Mouse (Mus musculus) adrenal gland (tissue): ENCODE measurements around the gene Msh5.
"Not testable (repeated sequence)": the region's sequence is repeated elsewhere in the genome, so short reads cannot be mapped to it uniquely, and the experiment has no call there.

ENCODE experiments used
- intact Hi-C: fragments of 180-260 bp; cut with DNase I; formaldehyde crosslinking; loops from one replicate; pipeline ENCODE4 v1.15.1; 2025

Gene Msh5

GRCm38 (mm10) chr17:35005158-35005557, 41.4 kb downstream of the Msh5 start:
- intact Hi-C loops: no loop called here

GRCm38 (mm10) chr17:35004075-35004717, 42.3 kb downstream of the Msh5 start:
- intact Hi-C loops: no loop called here

GRCm38 (mm10) chr17:35003022-35003838, 43.3 kb downstream of the Msh5 start:
- intact Hi-C loops: no loop called here

GRCm38 (mm10) chr17:35002153-35002865, 44.2 kb downstream of the Msh5 start:
- intact Hi-C loops: no loop called here

- intact Hi-C loops: no loop called here
Measured at GRCm38 (mm10) chr17:35001452-35002152, 44.9 kb downstream of the Msh5 start.

- intact Hi-C loops: no loop called here
Measured at GRCm38 (mm10) chr17:35000717-35001451, 45.7 kb downstream of the Msh5 start, which contains the start of gene Vars. Gene Vars (plus strand): TSS chr17:35000987.

- intact Hi-C loops: not testable (repeated sequence)
Measured at GRCm38 (mm10) chr17:34999871-35000716, 46.5 kb downstream of the Msh5 start.

GRCm38 (mm10) chr17:34998526-34999430, 47.8 kb downstream of the Msh5 start:
- intact Hi-C loops: no loop called here

GRCm38 (mm10) chr17:34997142-34997483, 49.4 kb downstream of the Msh5 start:
- intact Hi-C loops: no loop called here

GRCm38 (mm10) chr17:34996411-34997141, 50.0 kb downstream of the Msh5 start:
- intact Hi-C loops: no loop called here

- intact Hi-C loops: not testable (repeated sequence)
Measured at GRCm38 (mm10) chr17:34995927-34996326, 50.6 kb downstream of the Msh5 start.

- intact Hi-C loops: not testable (repeated sequence)
Measured at GRCm38 (mm10) chr17:34995192-34995591, 51.4 kb downstream of the Msh5 start.

GRCm38 (mm10) chr17:34994751-34995150, 51.8 kb downstream of the Msh5 start:
- intact Hi-C loops: no loop called here

- intact Hi-C loops: loop anchor here (5.0 kb wide), 1 partner anchor 147 kb away; the partner anchor contains the start of genes Dxo and Stk19
Measured at GRCm38 (mm10) chr17:34984218-34984617, 62.3 kb downstream of the Msh5 start.

- intact Hi-C loops: loop anchor here (5.0 kb wide), 1 partner anchor 145 kb away; the partner anchor contains the start of genes Dxo and Stk19
Measured at GRCm38 (mm10) chr17:34982328-34982727, 64.2 kb downstream of the Msh5 start.

- intact Hi-C loops: loop anchor here (2.0 to 5.0 kb wide), 2 partner anchors 29 to 144 kb away; partner anchors contain the start of genes Dxo and Stk19
Measured at GRCm38 (mm10) chr17:34981690-34982180, 64.8 kb downstream of the Msh5 start, which contains the start of gene Lsm2. Gene Lsm2 (plus strand): TSS chr17:34981862.

GRCm38 (mm10) chr17:34980655-34981054, 65.9 kb downstream of the Msh5 start:
- intact Hi-C loops: loop anchor here (2.0 to 5.0 kb wide), 2 partner anchors 28 to 143 kb away; partner anchors contain the start of genes Dxo and Stk19
